Mouse (Mus musculus): ENCODE measurements around the gene N4bp2.
"Not testable (repeated sequence)": the region's sequence is repeated elsewhere in the genome, so short reads cannot be mapped to it uniquely, and the experiment has no call there.

The N4bp2 gene

DNA sequence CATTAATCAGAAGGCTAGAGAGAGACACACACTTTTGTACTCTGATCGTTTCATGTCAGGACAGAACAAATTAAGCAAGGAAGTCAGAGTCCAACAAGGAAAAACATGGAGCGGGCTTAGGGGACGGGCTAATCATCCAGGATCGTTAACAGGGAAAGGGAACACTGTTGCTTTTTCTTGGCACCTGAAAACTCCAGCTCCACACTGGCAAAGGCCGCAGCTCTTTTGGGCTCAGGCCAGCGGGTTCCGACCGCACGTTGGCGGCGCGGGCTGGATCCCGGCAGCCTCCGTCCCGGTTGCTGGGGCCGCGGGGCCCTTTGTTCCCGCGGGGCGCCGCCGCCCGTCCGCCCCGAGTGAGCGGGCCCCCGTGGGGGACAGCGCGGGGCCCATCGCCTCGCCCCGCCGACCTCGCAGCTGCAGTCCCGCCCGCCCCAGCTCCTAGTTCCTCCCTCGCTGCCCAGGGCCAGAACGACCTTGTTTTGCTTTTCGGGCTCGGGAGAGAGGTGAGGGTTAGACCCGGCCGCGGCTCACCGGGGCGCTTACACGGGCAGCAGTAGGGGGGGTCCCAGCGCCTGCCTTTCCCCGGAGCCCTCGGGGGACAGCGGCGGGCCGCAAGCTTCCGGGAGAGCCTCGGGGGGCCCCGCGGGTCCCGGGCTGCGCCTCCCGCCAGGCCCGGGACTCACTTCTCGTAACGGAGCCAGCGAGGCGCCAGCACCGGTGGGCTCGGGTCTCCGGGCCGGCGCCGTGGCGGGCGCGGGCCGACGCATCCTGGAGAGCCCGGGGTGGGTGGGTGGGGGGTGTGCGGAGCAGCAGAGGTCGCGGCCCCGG is at the start of gene N4bp2:
Gene N4bp2, plus strand, starts transcription at position 434 of the 828 bp plus-strand sequence.
- DNase-seq (ENCODE audit: extremely low spot score), result peak; percentile 87

DNA sequence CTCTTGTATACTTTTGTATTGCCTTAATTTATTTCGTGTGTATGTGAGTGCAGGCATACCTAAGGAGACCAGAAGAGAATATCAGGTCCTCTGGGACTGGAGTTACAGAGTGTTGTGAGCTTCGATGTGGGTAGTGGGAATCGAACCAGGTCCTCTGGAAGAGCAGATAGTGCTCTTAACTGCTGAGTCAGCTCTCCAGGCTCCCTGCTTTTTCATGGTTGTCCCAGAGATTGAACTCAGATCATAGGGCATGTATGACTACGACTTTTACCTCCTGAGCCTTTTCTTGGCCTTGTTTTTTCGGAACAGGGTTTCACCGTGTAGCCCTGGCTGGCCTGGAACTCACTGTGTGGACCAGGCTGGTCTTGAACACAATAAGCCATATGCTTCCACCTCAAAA is 48.2 kb upstream of the N4bp2 start:
- DNase-seq (ENCODE audit: extremely low spot score), result no peak

DNA sequence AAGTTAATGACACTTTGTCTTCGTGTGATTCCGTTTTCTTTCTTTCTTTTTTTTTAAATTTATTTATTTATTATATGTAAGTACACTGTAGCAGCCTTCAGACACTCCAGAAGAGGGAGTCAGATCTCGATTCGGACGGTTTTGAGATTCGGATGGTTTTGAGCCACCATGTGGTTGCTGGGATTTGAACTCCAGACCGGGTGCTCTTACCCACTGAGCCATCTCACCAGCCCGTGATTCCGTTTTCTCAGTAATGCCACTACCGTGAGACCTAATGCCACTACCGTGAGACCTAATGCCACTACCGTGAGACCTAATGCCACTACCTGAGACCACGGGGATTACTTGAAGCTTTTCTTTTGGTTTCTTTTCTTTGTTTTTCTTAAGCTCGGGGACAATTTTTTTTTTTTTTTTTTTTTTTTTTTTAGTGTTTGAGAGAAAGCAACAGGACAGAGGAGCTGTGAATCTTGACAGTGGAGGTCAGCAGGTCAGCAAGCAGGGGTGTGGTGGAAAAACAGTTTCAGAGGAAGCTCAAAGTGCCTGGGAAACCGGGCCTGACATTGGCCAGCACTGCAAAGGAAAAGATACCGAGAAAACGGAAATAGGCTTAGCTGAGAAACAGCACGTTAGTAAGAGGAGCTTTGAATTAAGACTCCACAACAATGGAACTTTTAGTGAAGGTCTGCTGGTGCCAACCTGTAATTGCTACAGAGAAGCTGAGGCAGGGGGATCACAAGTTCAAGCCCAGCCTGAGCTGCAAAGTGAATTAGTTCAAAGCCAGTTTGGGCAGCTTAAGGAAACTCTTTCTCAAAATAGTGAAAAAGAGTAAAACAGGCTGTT is 46.0 kb upstream of the N4bp2 start:
- DNase-seq (ENCODE audit: extremely low spot score), result no peak

GRCm38 (mm10) chr5:65717903-65718211 is 45.5 kb upstream of the N4bp2 start:
- DNase-seq (ENCODE audit: extremely low spot score), result not testable (repeated sequence)

- DNase-seq (ENCODE audit: extremely low spot score), result no peak
Observed at GRCm38 (mm10) chr5:65718368-65718767, 45.0 kb upstream of the N4bp2 start.

DNA sequence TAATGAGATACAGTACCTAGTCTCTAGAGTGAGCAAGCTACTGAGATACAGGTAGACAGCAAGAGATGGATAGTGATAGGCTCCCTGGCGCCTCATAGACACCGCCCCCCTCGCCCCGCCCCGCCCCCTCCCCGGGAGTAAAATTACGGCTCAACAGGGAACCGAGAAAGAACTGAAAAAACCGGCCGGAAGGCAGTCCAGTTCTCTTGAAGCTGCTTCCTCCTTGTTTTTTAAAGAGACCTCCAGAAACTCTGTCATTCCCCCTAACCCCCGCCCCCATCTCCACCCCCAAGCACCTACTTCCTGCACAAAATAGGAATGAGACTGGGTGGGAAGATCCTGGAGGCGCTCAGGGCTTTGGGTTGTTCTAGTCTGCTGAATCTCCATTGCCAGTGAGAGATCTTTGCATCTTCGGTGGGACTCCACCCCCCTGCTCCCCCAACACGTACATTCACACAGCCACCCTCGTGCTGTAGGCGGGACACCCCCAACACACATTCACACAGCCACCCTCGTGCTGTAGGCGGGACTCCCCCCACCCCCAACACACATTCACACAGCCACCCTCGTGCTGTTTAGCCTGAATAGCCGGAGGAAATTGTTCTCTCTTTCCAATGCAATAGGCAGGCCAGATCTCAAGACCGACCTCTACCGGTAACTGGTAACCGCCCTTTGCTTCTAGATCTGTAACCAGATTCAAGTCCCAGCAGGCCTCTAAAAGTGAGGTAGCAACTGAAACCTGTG is 38.8 kb upstream of the N4bp2 start:
- peak; percentile 81 for DNase-seq (ENCODE audit: extremely low spot score)

DNA sequence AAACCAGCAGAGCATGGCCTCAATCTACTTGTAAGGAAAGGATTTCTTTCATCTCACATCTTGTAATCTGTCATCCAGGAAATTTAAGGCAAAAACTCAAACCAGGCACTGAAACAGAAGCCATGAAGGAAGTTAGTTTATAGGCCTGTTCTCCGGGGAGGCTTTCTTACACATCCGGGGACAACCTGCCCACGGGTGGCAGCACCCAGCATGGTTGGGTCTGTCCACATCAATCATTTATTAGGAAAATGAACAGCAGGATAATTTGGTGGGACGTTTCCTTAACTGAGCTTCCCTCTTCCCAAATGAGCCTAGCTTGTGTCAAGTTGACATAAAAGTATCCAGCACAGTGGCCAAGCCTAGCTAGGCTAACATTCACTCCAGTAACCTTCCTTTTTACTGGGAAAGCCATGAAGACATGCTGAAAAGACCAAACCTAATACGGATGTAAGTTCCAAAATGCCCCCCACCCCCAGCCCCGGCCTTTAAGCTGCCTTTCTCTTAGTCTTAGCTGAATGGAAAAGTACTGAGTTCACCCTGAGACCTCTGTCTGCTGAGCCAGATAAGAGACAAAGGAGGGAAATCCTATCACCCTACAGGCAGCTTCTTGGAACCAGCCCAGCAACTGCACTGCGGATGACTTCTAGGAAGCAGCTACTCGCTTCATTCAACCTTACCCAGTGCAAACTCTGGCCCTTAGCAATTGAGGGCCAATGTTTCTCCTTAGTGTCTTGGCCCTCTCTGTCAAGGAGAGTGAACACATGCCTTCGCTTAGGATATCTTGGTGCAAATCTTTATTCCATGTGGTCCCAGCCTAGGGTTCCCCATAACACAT is 31.9 kb upstream of the N4bp2 start:
- no peak for DNase-seq (ENCODE audit: extremely low spot score)

- no peak for DNase-seq (ENCODE audit: extremely low spot score)
Observed at GRCm38 (mm10) chr5:65735601-65736000, 27.7 kb upstream of the N4bp2 start.

DNA sequence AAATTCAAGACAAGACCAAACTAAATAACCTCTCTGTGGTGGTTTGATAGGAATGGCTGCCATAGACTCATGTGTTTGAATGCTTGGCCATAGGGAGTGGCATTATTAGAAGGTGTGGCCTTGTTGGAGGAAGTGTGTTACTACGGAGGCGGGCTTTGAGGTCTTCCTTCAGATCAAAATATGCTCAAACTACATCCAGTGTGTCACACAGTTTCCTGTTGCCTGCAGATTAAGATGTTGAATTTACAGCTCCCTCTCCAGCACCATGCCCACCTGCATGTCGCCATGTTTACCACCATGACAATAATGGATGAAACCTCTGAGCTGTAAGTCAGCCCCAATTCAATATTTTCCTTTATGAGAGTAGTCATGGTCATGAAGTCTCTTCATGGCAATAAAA is 24.0 kb upstream of the N4bp2 start:
- no peak for DNase-seq (ENCODE audit: extremely low spot score)

GRCm38 (mm10) chr5:65746908-65747307 is 16.4 kb upstream of the N4bp2 start:
- DNase-seq (ENCODE audit: extremely low spot score), result no peak

- no peak for DNase-seq (ENCODE audit: extremely low spot score)
Observed at GRCm38 (mm10) chr5:65748386-65748785, 14.9 kb upstream of the N4bp2 start.

- no peak for DNase-seq (ENCODE audit: extremely low spot score)
Observed at GRCm38 (mm10) chr5:65748880-65749279, 14.4 kb upstream of the N4bp2 start.

DNA sequence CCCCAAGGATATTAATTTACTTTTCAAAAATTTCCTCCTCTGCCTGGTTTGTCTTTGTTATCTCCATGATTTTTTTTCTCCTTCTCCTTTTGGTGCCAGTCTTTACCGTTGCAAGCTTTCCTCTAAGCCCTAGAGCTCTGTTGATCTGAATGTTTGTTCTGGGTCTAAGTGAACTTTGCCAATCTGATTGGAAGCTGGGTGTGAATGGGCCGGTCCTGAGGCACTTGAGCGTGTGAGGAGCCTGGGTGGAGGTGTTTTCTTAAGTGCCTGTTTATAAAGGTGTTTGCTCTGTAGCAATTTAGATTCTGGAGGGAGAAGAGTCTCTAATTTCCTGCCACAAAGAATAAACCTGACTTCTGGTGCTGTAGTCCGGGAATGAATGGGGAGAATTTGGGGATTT is 11.3 kb upstream of the N4bp2 start:
- no peak for DNase-seq (ENCODE audit: extremely low spot score)

GRCm38 (mm10) chr5:65755859-65756258 is 7.5 kb upstream of the N4bp2 start:
- DNase-seq (ENCODE audit: extremely low spot score), result no peak

GRCm38 (mm10) chr5:65757110-65757509 is 6.2 kb upstream of the N4bp2 start:
- DNase-seq (ENCODE audit: extremely low spot score), result no peak

DNA sequence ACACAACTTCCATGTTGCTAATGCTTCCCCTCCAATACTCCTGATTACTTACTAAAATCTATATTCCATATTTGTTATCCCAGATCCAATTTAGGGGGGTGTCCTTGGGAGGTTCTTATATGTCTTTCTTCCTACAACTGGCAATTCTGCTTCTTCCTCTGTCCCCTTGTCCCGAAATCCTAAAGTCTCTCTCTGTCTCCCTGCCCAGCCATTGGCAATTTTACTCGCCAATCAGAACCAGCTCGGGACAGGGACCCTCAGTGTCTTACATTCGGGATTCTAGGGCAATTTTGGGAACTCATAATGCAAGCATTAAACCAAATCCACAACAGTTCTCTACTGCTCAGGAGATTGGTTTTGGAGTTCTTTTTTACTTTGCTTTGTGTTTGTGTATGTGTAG is 3.3 kb upstream of the N4bp2 start:
- no peak for DNase-seq (ENCODE audit: extremely low spot score)

GRCm38 (mm10) chr5:65760599-65760998 is 2.7 kb upstream of the N4bp2 start:
- no peak for DNase-seq (ENCODE audit: extremely low spot score)

GRCm38 (mm10) chr5:65761020-65761419 is 2.3 kb upstream of the N4bp2 start:
- no peak for DNase-seq (ENCODE audit: extremely low spot score)

DNA sequence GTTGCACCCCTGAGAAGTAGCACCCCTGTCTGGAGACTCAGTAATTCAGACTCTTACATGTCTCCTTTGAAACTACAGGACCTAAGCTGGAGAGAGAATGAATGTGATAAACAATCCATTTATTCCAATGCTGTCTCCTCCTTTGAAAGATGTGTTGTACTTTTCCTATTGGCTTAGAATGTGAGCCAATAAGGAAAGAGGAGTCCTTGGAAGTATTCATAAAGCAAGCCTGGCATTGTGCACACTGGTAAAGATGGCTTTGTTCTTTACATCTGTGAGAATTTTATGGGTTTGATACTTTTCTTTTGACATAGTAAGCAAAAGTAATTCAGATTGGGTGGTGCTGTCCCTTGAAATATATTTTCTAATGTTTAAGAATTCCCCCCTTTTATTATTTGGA is 1.4 kb upstream of the N4bp2 start:
- DNase-seq (ENCODE audit: extremely low spot score), result peak; percentile 30

DNA sequence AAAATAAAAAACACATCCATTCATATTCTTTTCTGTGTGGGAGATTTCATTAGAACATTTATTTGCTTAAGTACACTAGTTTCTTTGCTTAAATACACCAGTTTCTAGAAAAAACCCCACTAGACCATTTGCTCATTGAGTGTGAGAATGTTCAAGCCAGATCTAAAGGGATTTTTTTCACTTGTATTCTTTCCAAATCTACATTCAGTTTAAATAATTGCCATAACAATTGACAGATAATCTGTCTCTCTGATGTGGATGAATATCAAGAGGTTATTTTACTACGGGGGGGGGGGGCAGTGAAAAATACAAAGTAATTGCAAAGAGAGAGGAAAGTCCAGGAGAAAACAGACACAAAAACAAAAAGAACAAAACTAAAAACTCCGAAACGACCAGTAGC is 635 bp upstream of the N4bp2 start:
- no peak for DNase-seq (ENCODE audit: extremely low spot score)
